Mouse (Mus musculus): ENCODE measurements around the gene Apobec2.

Apobec2 gene

DNA sequence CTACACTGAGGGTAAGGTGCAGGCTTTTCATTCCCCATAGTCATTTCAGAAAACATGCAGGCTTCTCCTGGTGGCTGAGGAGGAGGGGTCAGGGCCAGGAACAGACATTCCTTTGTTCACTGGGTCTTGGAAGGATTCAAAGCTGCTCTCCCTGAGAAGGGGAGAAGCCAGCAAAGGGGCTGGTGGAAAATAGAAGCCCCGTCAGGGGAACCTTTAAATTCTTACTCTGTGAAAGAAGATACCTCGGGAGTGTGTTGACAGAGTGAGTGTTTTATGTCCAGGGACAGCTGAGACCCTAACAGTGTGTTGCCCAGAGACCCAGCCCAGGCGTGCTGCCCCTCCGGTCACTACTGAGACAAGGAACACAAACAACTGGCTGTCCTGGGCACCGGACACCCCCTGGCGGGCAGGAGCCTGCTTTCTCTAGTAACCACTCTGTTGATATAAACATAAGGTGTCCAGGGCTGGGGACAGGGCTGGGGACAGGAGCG lies 4.7 kb upstream of the Apobec2 start:
- in situ Hi-C loops (cut with MboI, MseI) = loop anchor here (10.0 kb wide), 1 partner anchor 167 kb away; no protein-coding TSS in a partner anchor

DNA sequence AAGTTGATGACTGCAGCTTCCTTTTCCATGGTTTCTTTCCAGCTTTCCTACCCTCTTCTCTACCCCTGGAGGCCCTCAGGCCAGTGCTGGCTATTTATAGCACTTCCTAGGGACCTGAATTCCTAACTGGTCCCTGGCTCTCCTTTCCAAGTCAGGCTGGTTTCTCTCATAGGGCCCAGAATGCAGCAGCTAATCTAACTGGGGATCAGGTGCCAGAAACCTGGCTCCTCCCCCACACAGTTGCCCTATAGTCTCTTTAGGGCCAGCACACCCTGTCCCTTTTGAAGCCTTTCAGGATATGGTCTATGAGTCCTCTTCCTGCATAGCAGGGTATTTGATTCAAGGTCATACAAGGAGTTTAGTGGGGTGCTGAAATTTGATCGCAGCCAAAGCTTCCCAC lies 3.8 kb upstream of the Apobec2 start:
- in situ Hi-C loops (cut with MboI, MseI) = loop anchor here (10.0 kb wide), 1 partner anchor 168 kb away; no protein-coding TSS in a partner anchor

DNA sequence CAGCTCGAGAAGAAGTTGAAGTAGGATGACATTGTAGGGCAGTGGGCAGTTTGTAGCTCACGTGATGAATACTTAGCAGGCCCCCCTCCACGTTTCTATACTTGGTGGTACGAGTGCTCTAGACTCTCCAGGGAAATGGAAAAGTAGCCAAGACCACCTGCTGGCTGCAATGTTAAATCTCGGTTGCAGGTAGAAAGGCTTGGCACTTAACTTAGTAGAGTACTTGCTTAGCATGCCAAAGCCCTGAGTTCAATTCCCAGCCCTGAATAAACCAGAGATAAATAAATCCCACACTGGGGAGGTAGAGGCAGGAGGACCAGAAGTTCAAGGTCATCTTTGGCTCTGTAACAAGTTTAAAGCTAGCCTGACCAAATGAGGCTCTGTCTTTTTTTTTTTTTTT lies 1.7 kb upstream of the Apobec2 start:
- in situ Hi-C loops (cut with MboI, MseI) = loop anchor here (10.0 kb wide), 1 partner anchor 170 kb away; no protein-coding TSS in a partner anchor

DNA sequence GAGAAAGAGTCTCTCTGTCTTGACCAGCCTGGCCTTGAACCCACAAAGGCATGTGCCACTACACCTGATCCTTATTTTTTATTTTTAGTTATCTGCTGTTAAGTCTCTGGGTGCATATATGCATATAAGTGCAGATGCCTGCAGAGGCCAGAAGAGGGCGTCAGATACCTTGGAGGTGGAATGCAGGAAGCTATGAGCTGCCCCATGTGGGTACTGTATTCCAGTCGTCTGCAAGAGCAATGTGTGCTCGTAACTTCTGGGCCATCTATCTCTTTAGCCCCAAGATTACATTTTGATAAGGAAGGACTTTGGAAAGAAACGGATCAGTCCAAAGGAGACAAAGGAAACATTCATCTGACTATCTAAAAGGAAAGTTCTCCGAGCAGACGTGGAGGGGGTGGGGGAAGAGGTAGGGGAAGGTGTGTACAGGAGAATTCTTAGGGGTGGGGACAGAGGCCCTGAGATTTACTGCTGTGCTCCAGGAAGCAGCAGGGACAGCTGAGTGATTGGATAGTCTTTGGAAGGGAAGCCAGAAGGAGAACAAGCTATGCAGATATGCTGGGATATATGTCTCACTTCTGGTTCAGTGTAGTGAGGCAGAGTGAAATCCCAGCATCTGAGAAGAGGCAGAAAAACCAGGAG lies 1.1 kb upstream of the Apobec2 start:
- in situ Hi-C loops (cut with MboI, MseI) = loop anchor here (10.0 kb wide), 1 partner anchor 171 kb away; no protein-coding TSS in a partner anchor

DNA sequence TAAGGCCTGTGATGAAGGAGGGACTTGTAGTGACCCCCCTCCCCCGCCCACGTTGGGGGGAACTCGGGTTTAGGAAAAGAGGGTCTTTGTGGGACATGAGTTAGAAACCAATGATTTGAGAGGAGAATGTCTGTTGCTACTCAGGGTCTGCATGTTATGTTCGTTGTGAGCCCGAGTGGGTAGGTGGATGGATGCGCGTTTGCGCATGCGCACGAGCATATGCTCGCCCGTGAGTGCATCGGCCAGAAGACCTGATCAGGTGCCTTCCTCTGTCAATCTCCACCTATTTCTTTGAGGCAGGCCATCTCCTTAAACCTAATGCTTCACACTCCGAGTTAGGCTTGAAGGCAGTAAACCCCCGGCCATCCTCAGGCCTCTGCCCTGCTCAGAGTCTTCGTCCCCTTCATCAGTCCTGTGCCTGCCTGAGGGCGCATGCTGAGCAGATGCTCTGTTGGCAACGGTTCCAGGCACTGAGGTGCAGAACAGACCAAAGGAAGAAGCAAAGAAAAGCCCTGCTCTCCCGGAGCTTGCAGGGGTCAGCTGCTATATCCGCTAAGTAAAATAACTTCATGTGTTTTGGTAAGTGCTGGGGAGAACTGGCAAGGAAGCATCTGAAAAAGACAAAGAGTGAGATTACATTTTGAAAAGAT lies 401 bp upstream of the Apobec2 start:
- in situ Hi-C loops (cut with MboI, MseI) = loop anchor here (10.0 kb wide), 1 partner anchor 172 kb away; no protein-coding TSS in a partner anchor

DNA sequence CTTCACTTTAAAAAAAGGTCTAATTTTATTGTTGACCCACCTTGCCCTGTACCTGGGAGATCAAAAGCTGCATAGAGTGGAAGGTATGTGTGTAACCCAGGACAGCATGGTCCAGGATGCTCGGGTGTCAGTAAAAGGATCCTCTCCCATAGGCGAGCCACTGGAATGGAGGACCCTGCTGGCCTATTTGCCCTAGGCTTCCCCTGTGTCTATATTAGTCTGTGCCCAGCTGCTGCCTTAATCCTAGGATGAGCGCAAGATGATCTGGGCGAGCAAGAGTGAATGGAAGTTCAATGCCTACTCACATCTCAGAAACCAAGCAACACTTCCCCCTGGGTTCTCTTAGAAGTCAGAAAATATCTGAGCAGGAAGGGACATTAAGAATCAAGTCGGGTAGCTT lies 1.7 kb downstream of the Apobec2 start:
- in situ Hi-C loops (cut with MboI, MseI) = loop anchor here (10.0 kb wide), 1 partner anchor 174 kb away; no protein-coding TSS in a partner anchor

DNA sequence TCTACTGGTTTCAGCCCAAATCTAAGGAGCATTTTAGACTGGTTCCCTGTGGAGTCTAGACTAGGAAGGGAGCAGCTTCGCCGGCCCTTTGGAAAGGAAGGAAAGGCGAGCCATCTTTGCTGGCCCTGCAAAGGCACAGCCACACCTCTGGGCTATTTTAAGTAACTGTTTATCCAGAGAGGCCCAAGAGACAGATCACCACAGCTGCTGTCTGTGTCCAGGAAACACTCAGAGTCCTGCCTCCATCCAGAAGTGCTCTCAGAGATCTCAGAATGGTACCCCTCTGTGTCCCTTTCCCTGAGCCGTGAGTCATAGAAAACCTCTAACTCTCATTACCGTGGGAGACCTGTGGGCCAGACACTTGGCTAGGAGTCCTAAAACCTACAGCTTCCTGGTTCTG lies 2.3 kb downstream of the Apobec2 start:
- in situ Hi-C loops (cut with MboI, MseI) = loop anchor here (10.0 kb wide), 1 partner anchor 174 kb away; no protein-coding TSS in a partner anchor

DNA sequence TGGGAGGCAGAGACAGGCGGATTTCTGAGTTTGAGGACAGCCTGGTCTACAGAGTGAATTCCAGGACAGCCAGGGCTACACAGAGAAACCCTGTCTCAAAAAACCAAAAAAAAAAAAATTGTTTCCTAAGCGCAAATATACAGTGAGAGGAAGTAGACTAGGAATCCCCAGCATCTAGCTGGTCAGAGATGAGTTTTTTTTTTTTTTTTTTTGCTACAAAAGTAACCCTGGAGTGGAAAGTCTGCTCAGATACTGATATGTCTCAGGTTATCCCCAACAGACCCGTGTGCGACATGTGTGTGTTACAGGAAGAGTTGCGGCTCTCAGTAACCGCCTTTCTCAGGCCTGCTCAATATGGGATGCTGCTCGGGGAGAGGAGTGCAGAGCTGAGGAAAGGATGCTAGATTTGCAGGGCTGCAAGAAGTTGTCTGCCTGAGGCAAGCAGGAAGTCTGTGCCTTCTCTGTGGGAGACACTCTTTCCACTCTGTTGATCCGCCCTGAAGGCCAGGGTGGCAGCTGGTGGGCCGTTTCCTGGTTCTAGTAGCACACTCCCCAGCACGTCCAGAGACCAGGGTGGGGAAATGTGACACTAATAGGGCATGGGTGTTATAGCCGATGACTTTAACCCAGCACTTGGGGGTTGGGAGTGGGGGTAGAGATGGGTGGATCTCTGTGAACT lies 4.7 kb downstream of the Apobec2 start:
- in situ Hi-C loops (cut with MboI, MseI) = no loop called here

- in situ Hi-C loops (cut with MboI, MseI) = no loop called here
Measured at GRCm38 (mm10) chr17:48426991-48427750, 5.6 kb downstream of the Apobec2 start.

DNA sequence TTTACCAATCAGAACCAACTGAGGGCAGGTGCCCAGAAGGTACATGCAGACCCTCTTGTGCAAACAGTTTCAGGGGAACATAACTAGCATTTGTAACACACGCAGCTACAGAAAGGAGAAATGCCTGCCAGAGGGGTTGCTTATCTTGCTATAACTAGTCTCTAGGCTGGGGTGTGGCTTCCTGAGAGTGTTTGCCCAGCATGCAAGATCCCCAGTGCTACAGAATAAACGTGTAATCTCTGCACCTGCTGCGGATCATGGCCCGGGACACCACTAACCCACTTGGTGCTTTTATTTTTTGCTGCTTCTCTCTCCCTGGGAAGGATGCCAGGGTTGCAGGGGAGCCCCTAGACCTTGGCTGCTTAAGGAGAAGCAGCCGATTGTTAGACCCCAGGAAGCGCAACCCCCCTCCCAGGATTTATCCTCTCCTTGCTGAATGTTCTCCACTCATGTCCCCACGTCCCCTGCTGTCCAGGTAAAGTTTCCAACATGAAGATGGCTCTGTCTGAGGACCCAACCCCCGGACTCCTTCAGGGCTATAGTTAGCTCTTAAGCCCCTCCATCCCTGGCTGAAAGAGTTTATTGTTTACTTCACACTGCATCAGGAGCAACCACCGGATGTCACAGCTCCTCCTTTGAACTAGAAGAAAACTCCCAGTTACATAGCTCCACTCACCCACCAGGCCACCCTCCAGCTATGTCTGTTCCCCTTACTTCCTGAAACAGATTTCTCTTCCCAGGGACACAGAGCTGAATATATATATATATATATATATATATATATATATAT lies 6.7 kb downstream of the Apobec2 start:
- in situ Hi-C loops (cut with MboI, MseI) = no loop called here

DNA sequence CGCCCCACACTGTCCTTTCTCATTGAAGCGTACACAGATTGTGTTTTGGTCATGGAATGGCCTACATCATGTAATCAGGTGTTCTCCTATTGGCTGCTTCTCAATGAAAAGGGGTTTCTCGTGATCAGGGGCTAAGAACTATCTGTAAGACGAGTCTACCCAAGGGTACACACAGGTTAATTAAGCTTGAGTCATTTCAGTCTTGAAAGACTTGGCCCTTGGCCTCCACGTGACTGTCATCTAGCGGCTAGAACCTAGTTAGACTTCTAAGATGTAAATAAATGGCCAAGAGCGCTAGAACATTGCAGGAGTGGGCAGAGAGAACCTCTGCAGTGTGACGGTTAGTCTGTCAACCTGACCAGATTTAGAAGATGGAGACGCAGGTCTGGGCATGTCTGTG lies 8.5 kb downstream of the Apobec2 start:
- in situ Hi-C loops (cut with MboI, MseI) = no loop called here

- in situ Hi-C loops (cut with MboI, MseI) = no loop called here
Measured at GRCm38 (mm10) chr17:48419571-48419970, 13.2 kb downstream of the Apobec2 start.

GRCm38 (mm10) chr17:48418781-48419180 lies 13.9 kb downstream of the Apobec2 start:
- in situ Hi-C loops (cut with MboI, MseI) = no loop called here

GRCm38 (mm10) chr17:48418174-48418573 lies 14.6 kb downstream of the Apobec2 start:
- in situ Hi-C loops (cut with MboI, MseI) = no loop called here

GRCm38 (mm10) chr17:48417521-48417920 lies 15.2 kb downstream of the Apobec2 start:
- in situ Hi-C loops (cut with MboI, MseI) = no loop called here

DNA sequence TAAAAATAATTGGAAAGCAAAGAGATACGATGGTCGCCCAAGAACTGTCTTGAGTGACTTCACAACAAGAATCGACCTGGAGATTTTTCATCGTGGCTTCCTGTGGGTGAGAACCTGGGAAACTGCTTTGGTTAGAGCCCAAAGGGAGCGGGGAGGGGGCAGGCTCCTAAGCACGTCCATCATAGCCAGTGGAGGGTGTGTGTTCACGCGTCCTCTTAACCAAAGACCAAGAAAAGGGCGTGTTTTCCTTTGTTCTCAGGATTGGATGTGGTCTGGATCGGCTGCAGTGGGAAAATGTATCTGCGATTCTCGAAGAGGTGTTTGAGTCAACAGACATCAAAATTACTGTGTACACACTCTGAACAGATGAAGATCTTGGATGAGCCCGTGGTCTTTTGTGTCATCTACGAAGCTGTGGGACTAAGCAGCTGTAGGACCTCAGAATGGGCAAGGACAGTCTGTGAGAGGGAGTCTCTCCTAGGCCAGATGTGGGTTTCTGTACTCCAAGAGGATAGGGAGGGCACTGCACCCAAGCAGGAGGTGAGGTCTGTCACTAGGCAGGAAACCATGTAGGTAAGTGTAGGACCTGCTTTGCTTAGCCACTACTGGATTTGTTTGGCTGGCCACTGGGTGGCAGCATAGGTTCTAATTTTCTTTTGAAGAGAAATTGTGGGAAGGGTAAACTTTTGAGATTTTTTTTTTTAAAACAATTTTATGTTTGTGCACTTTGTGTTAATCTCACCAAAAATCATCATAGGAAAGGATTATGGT lies 16.1 kb downstream of the Apobec2 start:
- in situ Hi-C loops (cut with MboI, MseI) = no loop called here

DNA sequence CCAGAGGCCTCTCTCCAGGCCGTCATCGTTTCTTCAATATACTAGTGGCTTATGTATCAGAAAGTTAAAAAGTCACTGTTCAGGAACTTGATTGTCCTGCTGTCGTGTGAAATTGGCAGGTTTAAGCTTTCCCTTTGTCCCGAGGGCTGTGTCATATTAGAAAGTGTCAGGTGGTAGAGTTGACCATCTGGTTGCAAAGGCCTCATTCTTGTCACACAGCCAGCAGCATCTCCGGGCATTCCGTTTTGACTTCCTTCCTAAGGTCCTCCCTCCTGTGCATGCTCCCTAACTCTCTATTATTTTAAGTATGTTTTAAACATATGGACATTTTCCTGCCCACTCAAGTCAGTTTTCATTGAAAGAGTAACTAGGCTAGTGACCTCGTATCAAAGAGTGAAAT lies 16.7 kb downstream of the Apobec2 start:
- in situ Hi-C loops (cut with MboI, MseI) = no loop called here

GRCm38 (mm10) chr17:48411241-48411640 lies 21.5 kb downstream of the Apobec2 start:
- in situ Hi-C loops (cut with MboI, MseI) = no loop called here

GRCm38 (mm10) chr17:48410299-48410785 lies 22.4 kb downstream of the Apobec2 start:
- in situ Hi-C loops (cut with MboI, MseI) = no loop called here
